Mouse (Mus musculus) cerebellum, postnatal 25 days (tissue): ENCODE measurements at regions not wholly inside any gene's neighbourhood (a gene's known extent, or its start where the extent isn't known, plus 50 kb on each side); places are given as distances from the start of the nearest gene placed in this dataset.

Experiments
- DNase-seq, 2 experiments: peaks; one replicate each; pipeline ENCODE4 v3.0.0; 2021; ENCODE audit warnings: mixed read lengths in 2 of 2

DNA sequence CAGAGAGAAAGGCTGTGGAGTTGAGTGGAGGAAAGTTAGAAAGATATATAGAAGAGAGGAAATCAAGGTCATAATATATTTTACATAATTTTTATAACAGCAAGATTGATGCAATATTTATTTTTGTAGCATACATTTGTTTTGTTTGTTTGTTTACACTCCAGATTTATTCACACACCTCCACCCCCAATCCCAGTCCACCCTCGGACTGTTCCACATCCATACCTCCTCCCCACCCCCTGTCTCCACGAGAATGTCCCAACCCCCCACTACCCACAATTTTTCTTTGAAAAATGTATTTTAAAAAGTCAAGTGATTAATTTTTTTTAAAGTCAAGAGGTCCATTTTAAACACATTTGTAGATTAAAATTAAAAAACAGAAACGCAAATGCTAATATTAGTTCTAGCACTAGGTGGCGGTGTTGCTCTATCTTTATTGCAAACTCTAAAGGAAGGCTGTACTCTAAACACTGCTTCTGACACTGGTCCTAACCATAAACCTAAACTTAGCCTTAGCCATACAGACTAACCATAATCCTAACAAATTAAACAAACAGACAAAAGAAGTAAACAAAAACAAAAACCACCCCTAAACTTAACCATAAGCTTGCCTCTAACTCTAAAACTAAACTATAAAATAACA, 67.8 kb downstream of the Olfr1505 start:
- DNase-seq, result peak in 1 of 2 experiments; percentile 45

DNA sequence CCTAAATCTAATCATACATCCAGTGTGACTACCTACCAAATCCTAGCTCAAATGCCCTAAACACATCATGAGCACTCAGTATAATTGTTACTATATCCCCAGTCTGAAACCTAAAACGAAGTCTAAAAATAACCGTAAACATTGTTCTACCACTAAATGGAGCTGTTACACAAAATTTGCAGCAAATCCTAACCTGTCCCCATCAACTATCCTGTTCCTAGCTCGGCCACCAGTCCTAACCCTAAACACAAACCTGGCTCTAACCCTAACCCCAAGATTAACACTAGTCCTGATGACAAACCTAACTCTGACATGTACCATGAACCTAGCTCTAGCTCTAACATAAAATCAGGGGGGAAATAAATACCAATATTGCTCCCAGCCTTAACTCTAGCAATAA, 69.5 kb downstream of the Olfr1505 start:
- no peak for DNase-seq
